Mouse (Mus musculus): ENCODE data around the gene Gm15217.

The Gm15217 gene

DNA sequence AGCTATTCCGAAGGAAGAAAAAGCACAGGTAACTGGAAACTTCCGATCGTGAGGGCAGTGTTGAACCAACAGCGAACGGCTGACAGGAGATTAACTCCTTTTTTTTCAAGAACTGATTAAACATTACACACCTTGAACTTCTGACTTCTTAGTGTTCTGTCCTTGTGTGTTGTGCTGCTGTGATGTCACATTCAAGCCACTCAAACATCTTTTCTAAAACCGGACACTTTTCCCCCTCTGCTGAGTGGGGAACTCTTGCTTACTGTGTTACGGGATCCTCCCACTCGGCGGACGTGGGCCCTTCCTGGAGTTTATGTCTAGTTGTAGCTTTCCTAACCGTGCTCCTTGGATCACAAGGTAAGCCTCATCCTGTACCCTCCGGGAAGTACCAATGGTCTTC is at the start of gene Gm15217:
TSS of gene Gm15217 (plus strand) at position 130 of the 400 bp plus-strand sequence.
- DNase-seq (ENCODE audit: low spot score), result no peak

DNA sequence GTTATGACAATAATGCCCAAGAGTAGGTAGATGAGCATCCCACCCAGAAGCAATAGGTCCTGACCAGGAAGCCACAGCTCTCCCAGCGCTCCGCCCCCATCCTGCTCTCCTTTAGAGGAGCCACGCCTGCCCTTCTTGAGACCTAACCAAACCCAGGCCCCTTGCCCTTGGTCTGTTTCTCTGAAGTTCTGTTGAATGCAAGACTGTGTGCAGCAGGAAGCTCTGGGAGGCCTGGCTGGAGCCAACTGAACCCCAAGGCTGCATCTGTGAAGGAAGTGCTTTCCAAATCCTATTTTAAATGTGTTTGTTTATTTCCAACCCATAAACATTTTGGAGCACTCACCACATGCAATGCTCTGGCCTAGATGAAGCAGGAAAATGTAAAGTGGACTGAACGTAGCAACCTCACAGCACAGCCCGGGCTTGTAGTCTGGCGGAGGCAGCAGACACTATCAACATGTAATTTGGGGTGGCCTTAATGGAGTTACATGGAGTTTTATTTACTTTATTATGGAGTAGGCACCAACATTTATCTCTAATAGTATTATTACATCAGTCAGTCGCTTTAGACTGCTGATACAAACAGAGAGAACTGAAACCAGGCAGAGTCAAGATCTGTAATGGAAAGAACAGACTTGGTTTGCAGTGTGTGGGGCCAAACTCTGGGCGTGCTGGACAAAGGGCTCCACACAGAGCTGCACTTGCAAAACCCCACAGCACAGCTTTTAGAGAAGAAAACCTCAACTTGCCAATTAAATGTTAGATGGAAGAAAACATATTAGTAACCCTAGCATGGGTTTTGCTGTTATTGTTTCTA is 45.6 kb upstream of the Gm15217 start:
- no peak for DNase-seq (ENCODE audit: low spot score)

DNA sequence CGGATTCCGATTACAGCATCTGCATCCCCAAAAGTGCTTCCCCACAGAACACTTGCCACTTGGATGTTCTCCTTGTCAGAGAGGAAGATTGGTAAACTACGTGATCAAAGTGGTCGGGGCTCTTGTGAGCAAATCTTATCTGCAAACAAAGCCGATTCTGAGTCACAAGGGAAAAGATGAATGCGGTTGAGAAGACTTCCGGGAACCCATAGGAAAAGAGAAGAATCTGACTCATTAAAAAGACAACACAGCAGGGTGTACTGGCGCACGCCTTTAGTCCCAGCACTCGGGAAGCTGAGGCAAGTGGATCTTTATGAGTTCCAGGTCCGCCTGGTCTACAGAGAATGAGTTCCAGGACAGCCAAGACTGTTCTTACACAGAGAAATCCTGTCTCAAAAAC is 40.4 kb upstream of the Gm15217 start:
- DNase-seq (ENCODE audit: low spot score), result no peak

DNA sequence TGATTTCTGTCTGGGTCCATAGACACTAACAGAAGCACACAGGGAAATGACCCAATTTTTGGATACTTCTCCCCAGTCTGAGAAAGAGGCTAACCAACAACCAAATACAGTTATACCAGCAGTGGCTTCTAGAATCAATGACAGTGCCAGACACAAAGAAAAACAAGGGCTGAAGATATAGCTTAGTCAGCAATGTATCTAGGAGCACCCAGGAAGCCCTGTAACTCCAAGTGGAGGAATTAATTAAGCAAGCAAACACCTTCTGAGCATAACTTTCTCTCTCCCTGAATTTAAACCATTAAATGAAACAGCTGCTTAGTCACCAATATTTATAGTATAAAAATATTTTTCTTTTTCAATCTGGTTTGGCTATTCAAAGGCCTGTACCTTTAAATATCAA is 34.5 kb upstream of the Gm15217 start:
- DNase-seq (ENCODE audit: low spot score), result no peak

DNA sequence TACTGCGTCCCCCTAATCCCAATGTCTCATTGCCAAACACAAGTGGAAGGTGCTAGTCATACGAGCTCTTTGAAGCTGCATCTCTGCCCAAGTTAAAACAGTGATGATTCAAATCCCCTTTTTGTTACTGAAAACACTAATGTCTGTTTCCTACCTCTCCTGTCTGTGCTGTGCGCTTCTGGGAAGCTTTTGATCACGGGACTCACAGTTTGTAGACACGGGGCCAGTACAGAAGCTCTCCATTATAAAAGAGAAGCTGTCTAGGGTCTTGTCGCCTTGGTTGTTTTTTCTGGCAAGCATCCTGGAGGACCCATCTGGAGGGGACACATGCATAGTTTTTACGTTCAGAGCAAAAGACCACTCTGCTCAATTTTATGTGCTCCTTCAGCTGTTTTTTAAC is 21.9 kb upstream of the Gm15217 start:
- DNase-seq (ENCODE audit: low spot score), result no peak

DNA sequence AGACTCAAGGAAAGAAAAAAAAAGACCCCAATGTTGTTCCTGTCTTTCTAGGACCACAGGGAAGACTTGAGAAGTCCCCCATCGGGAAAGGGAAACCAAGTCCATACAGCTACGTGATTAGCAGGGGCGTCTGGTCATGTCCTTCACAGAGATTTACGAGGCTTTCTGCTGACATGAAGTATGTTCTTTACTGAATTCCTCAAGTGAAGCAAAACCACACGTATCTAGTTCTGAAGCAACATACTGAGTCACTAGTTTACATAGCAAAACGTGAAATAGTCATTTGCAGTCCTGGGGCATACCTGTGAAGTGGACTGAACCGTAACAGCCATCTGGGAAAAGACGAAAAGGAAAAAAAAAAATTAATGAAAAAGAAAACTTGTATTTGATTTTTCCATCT is 21.5 kb upstream of the Gm15217 start:
- DNase-seq (ENCODE audit: low spot score), result no peak

DNA sequence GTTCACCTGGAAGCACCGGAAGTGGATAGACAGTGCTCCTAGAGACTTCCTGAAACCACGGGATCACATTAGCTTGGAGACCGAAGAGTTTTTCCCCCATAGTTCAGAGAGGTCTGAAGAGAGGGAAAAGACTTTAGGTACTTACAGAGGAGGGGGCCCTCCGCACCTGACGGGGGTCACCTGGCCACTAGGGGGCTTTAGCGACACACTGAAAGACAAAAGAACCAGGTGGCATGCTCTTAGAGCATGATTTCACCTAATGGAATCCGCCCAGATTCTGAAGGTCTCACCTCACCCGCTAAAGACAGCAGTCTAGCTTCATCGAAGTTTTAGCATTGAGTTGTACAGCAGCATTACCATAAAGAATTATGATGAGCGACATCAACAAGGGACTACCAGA is 16.0 kb upstream of the Gm15217 start:
- DNase-seq (ENCODE audit: low spot score), result peak; percentile 56

DNA sequence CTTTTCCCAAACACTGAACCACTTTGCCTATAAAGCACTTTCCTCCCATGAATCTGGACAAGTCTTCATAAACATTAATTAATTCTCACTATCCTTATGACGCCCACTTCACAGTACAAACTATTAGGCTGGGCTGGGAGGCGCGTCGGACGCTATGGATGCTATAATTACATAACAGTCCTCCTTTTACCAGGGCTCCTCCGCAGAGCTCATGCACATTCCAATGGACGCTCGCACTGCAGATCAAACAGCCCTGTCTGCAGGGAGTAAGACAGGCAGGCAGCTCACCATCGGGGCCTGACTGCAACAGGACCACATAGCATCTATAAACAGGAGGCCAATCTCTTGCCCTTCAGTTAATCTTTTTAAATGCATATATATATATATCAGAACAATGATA is 6.8 kb upstream of the Gm15217 start:
- DNase-seq (ENCODE audit: low spot score), result no peak

DNA sequence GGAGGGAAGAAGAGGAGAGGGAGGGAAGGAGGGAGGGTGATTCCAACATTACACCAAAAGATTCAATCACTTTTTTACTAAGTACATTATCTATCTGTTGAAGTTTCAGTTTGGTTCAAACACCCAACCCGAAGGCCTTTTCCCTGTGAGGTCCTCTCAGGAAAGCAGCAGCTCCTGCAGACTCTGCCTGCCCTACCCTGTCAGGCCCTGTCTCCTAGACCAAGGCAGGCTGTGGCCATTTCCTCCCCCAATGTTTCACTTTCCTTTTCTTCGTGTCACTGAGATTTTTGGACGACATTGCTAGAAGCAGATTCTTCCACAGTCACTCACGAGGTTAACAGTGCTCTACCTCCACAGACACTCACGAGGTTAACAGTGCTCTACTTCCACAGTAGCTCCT is 3.4 kb upstream of the Gm15217 start:
- no peak for DNase-seq (ENCODE audit: low spot score)

DNA sequence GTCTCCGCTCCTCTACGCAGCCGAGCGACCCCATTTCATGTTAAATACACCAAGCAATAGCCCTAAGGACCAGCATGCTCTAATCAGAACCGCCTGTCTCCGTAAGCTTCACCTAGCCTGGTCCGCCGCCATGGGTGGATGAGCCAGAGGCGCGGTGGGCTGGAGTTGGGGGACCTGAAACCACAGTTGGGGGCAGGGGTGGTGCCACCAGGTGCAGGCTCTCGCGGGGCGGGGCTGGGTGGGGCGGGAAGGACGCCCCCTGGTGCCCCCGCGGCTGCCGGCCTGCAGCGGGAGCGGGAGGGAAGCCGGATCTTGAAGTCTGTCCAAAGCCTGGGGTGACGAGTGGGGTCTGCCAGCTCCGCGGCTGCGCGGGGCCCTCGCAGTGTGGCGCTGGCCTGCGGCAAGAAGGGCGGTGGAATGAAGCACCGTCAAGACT is 1.1 kb downstream of the Gm15217 start:
- DNase-seq (ENCODE audit: low spot score), result no peak

DNA sequence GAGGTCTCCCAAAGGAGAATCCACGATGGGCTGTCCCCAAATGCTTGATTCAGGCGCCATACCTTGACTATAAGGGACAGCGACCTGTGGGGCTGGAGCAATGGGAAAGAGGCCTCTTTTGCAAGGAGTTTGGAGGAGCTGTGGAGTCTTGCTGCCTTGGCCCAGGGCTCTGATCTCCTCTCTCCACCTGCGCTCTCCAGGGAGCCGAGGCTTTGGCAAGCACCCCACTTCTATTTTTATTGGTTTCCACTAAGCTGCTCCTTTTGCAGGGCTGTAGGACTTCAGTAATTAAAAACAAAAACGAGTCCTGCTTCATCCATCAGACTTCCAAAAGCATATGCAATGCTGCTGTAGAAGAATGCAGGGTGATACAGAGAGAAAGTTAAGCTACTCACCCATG is 2.2 kb downstream of the Gm15217 start:
- DNase-seq (ENCODE audit: low spot score), result no peak

DNA sequence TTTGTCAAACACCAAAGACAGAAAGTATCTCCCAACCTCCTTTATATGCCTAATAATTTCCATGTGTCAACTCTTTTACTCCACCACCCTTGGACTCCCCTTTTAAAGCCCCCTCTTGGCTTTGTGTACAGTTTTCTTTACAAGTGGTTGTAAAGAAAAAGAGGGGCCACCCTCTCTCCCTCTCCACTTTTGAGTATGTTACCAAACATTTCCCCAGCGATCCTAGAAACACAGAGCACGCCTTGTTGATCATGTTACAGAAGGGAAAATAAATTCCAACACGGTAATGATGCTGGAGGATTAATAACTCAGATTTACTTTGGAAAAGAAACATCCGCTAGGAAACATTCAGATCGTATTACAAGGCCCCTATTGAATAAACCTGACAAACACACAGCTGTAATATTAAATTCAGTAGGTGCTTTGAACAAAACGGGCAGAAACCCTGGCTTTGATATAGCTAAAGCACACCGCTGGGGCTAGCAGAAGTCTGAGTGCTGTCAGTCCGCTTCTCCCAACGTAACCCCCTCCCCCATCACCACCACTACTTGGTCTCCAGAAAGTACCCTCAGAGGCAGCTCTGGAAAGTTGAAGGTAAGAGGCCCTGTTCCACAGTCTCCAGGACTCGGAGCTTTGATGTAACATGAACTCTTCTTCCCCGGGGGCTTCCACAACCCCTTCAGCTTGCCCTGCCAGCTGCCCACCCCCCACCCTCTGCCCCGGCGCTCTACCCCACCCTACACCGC is 5.9 kb downstream of the Gm15217 start:
- DNase-seq (ENCODE audit: low spot score), result no peak

DNA sequence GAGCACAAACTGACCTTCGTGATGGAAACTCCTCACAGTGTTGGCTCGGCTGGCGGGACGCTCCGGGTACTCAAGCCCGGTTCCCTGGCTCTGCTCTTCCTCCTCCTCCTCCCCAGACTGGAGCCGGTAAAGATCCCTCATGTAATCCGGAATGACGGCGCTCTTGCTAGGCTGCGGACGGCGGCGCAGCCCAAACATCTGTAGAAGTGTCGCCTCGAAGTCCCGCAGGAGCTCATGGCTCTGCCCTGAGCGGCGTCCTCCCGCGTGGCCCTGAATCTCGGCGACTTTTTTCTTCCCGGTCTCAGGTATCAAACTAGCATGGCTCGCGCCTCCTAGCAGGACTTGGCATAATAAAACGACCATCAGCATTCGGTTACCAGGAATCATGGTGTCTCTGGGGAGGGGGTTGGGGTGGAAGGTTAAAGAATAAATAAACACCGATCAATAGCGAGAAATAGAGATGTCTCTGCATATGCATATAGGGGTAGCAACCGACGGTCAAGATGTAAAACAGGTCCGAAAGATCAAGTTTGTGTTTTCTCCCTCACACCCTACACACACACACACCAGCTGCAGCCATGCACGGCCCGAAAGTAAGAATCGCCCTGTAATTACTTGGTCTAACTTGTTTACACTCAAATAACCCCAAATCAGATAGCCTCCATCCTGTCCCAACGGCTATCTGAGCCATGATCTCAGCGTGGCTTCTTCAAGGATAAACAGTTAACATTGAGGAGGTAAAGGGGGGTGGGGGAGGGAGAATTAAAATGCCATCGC is 6.7 kb downstream of the Gm15217 start:
- DNase-seq (ENCODE audit: low spot score), result no peak

DNA sequence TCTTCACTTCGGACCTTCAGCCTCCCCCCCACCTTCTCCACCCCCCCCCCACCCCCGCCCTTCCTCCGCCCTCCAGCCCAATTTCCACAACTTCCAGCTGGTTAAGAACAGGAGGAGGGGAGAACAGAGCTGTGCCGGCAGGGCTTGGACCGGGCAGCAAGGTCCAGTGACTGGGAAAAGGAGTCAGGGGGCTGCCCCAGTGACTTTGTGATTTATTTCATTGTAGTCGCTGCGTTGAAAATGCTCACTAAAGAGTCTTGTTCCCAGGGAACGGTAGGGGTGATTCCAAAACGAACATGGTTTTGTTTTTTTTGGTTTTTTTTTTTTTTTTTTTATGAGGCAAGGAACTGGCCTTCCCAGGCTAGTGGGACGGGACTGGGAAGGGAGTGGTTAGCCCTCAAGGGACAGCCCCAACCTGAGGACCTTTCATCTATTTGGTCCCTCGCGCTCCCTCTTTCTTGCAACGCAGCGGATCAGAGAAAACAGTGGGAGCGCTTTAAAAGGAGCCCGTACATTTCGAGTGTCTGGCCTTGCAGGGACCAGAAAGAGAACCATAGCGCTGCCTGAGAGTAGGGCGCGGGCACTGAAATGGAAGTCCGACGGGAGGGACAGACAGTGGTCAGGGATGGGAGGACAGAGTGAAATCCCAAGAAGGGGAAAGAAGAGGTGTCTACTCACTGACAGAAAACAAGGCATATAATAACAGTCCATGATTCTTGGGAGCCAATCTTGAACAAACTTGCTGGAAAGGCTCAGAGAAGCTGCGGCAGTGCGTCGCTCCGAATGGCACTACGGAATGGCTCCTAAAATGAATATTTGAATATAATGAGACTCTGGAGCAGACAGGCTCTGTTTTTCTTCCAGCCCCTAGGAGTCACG is 7.5 kb downstream of the Gm15217 start:
- DNase-seq (ENCODE audit: low spot score), result no peak

DNA sequence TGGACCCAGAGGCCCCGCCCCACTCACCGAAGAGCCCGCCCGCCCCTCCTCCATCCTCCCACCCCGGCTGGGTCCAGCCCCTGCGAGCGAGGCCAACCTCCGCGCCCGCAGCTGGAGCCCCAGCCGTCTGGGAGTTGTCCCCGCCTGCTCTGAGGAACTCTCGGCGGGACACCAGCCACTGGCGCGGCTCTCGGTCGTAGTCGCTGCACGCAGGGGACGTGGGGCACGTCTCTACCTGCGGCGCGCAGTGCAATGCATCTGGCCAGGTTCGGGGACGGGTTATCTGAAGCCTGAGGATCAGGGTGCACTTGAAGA is 8.1 kb downstream of the Gm15217 start:
- peak; percentile 91 for DNase-seq (ENCODE audit: low spot score)

DNA sequence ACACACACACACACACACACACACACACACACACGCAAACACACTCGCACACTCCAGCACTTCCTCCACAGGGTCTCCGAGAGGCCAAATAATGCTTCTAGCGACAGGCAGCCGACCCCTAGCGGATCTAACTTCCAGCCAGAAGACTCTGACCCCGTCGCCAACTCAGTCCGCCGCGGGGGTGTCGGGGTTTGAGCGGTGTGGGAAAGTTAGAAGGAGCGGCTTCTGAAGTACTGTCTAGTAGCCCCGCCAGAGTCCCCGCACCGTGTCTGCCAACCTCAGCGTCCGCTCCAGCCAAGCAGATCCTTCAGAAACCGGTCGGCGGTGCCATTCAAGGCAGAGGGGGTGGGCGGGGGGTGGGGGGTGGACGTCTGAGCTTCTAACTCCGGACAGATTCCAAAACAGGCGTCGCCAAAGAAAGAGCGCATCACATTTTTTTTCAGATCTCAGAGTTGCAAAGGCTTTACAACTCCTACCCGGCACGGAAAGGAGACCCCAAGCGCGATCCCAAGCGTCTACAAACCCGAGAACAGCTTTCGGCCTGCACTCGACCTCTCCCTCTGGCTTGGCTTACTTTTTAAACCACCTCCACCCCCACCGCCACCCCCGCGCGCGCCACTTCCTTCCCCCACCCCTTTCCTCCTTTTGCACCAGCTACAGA is 8.7 kb downstream of the Gm15217 start:
- peak; percentile 52 for DNase-seq (ENCODE audit: low spot score)

DNA sequence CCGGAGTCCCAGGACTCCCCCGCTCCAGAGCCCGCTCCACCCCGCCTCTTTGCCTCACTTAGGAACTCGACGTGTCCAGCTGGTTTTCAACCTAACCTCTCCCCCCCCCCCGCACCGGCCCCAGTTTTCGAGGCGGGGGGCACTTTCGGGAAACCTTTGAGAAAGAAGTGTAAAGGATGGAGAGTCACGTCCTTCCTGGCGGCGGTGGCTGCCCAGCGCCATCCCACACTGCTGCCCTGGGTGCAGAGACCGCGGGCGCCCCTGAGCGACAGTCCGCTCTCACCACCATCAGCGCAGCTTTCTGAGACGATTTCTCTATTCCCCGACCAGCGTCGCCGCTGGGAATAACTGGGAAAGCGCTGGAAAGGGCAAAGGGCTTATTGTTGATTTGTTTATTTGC is 9.4 kb downstream of the Gm15217 start:
- peak; percentile 69 for DNase-seq (ENCODE audit: low spot score)

DNA sequence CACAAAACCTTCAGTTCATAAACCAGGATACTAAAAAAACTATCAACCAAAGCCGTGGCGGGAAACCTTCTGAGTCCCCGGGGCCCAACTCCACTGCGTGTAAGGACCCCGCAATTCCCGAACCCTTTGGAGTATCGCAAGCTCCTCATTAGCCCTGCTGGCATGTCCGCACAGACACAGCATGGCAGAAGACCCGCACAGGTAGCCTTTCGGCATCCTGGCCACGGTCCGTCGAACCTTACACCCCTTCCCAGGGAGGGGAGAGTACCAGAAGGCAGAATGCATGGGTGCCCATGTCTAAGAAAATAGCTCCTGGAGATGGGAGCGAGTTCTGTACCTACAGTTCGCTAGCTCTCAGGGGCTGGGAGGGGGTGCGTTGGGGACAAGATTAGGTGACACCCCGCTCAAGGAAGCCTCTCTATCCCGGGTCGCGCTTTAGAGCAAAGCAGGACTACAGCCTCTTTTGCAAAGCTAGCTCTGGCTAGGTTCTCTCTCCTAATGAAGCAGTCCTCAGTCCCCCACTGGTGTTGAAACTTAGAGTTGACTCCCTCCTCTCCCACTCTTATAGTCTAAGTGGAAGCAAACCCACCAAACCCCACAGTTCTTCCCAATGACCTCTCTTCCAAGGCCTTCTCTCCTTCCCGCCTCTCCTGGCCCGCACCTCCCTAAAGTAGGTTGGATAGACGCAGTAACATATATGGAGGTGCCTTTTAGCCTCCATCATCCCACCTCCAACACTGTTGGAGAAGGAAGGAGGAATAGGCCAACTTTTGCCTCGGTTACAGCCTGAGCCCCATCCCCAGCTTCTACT is 10.4 kb downstream of the Gm15217 start:
- DNase-seq (ENCODE audit: low spot score), result no peak

DNA sequence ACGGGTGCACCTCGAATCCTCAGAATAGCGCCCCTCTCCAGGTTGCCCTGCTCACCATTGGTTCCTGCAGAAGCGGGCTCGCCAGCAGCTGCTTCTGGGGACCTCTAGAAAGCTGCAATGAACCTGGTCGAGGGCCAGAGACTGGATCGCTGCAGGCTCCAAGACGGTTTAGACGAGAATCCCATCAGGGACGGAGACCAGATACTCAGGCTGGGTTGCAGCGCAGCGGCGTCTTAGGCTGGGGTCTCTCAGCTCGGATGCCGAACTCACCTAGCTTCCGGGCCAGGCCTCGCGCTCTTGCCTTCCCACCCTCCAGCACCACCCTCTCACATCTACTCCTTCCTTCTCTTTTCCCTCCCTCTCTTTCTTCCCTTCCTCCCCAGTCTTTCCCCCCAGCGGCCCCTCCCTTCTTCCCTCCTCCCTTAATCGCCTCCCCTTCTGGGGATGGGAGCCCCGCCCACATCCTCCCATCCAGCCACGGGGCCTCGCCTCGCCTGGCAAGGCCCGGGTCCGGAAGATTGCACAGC is 11.1 kb downstream of the Gm15217 start, which contains the start of gene Bmp4:
TSS of gene Bmp4 (minus strand) at position 421 of the 527 bp plus-strand sequence.
- peak; percentile 82 for DNase-seq (ENCODE audit: low spot score)

DNA sequence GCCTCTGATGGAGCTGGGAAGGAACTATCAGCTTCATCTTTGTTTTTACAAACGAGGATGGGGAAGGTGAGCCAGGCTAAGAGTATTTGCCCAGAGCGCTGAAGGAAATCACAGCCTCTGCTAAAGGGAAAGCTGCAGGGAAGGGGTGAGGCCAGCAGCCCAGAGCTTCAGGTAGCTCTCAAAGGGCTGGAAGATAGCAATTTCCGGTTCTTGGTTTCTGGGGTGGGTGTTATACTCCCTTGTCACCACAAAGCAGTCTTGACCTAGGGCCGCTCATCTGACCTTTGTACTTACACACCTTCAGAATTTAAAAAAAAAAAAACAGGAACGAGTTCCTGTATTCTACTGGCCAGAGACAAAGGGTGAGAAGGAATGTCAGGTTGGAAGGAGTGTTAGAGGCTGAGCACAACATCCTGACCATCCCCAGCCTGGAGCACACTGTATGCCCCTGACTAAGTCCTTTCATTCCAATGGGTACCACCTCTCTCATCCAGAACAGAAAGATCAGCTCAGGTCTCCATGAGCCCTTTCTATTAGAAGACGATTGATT is 12.5 kb downstream of the Gm15217 start:
- no peak for DNase-seq (ENCODE audit: low spot score)
